ENCODE assay signal across 28 mouse cellular contexts in genomic region chr2:126002291-126002690, GRCm38 (mm10). TPM values are rescaled to one million over a fixed set of nuclear protein-coding genes. Genes with fewer than 3 reads are reported as not detected.
"Had no signal": no experiment of that assay in that cellular context is flagged by ENCODE, and none has a peak within 500 bp of the region (broad histone marks: within the 10 kb centered on the region; RNA-seq: fewer than 3 reads in every experiment).

No protein-coding gene starts in this region.

- DNase-seq: cerebellum, adult 18-20 months; cerebellum, adult 2 months; cerebellum, adult 8-10 months; cerebellum, adult 9-10 months; cerebellum, adult 9-11 months; cerebellum, postnatal 10 days; cerebellum, postnatal 14 days; cerebellum, postnatal 25 days; cerebellum, postnatal 36 days; embryo, embryonic 11 days; forebrain, postnatal 0 days; gastrocnemius, adult 2 months; gastrocnemius, postnatal 10 days; gastrocnemius, postnatal 14 days; gastrocnemius, postnatal 25 days; gastrocnemius, postnatal 36 days; heart, adult 11 months had no signal

- H3K27ac ChIP-seq: embryonic facial prominence, embryonic 10.5 days; embryonic facial prominence, embryonic 12.5 days; embryonic facial prominence, embryonic 13.5 days; embryonic facial prominence, embryonic 15.5 days; forebrain, embryonic 10.5 days; forebrain, embryonic 12.5 days; forebrain, embryonic 13.5 days; forebrain, embryonic 15.5 days; gastrocnemius, adult 2 months had no signal

- H3K4me3 ChIP-seq: embryonic facial prominence, embryonic 10.5 days; embryonic facial prominence, embryonic 12.5 days; embryonic facial prominence, embryonic 13.5 days; embryonic facial prominence, embryonic 15.5 days; erythroblast, embryonic 14.5 days; forebrain, embryonic 10.5 days; forebrain, embryonic 12.5 days; forebrain, embryonic 13.5 days; forebrain, embryonic 15.5 days; gastrocnemius, adult 2 months had no signal

- H3K4me2 ChIP-seq: embryonic facial prominence, embryonic 12.5 days; embryonic facial prominence, embryonic 13.5 days; embryonic facial prominence, embryonic 15.5 days; forebrain, embryonic 12.5 days; forebrain, embryonic 13.5 days; forebrain, embryonic 15.5 days had no signal

- H3K27me3 ChIP-seq: embryonic facial prominence, embryonic 12.5 days; embryonic facial prominence, embryonic 13.5 days; embryonic facial prominence, embryonic 15.5 days; forebrain, embryonic 12.5 days; forebrain, embryonic 13.5 days; forebrain, embryonic 15.5 days had no signal

- H3K9me3 ChIP-seq: embryonic facial prominence, embryonic 10.5 days; embryonic facial prominence, embryonic 12.5 days; embryonic facial prominence, embryonic 13.5 days; embryonic facial prominence, embryonic 15.5 days; forebrain, embryonic 10.5 days; forebrain, embryonic 12.5 days; forebrain, embryonic 13.5 days; forebrain, embryonic 15.5 days had no signal

- ATAC-seq: forebrain, embryonic 13.5 days; forebrain, embryonic 14.5 days; forebrain, embryonic 15.5 days; forebrain, embryonic 16.5 days had no signal

- H3K9ac ChIP-seq: embryonic facial prominence, embryonic 12.5 days; embryonic facial prominence, embryonic 13.5 days; embryonic facial prominence, embryonic 15.5 days; forebrain, embryonic 12.5 days; forebrain, embryonic 13.5 days; forebrain, embryonic 15.5 days; forebrain, postnatal 0 days had no signal

- H3K4me1 ChIP-seq: embryonic facial prominence, embryonic 10.5 days; embryonic facial prominence, embryonic 12.5 days; embryonic facial prominence, embryonic 13.5 days; embryonic facial prominence, embryonic 15.5 days; forebrain, embryonic 10.5 days; forebrain, embryonic 12.5 days; forebrain, embryonic 13.5 days; forebrain, embryonic 15.5 days had no signal

- H3K36me3 ChIP-seq: embryonic facial prominence, embryonic 10.5 days; embryonic facial prominence, embryonic 12.5 days; embryonic facial prominence, embryonic 13.5 days; embryonic facial prominence, embryonic 15.5 days; forebrain, embryonic 10.5 days; forebrain, embryonic 12.5 days; forebrain, embryonic 15.5 days had no signal

RNA-seq across cellular contexts. Expression of gene Fgf7, which starts 32.2 kb away (rescaled TPM):
- polyA plus RNA-seq: erythroblast, embryonic 14.5 days had no signal
